Mouse (Mus musculus) spleen, adult 2 months (tissue): ENCODE results near the gene Olfr1411.

Experiments
- CTCF ChIP-seq: fragments of 200-500 bp; IDR thresholded peaks from 2 replicates; pipeline ENCODE4 v1.5.1; 2011; ENCODE audit warnings: mild to moderate bottlenecking, inconsistent platforms; ENCODE audit not compliant: insufficient read depth, insufficient read length, insufficient replicate concordance; ENCODE audit errors: extremely low read depth
- POLR2A ChIP-seq: fragments of 200-500 bp; IDR thresholded peaks from 2 replicates; pipeline ENCODE4 v1.6.1; 2011; ENCODE audit warnings: low read depth, low read length, inconsistent platforms

GRCm38 (mm10) chr1:92607711-92608110, 13.5 kb downstream of the Olfr1411 start:
- TF ChIP-seq POLR2A (no peak), CTCF (no peak)
